Mouse (Mus musculus): ENCODE data around the gene Ttc39a. TPM values are rescaled to one million over a fixed set of nuclear protein-coding genes. Genes with fewer than 3 reads are reported as not detected.
A peak's percentile ranks its signal among the peaks of the same experiment; 100 is the strongest.

Ttc39a gene
- polyA plus RNA-seq, 1 experiment from 2014 or later: 14.3 TPM

DNA sequence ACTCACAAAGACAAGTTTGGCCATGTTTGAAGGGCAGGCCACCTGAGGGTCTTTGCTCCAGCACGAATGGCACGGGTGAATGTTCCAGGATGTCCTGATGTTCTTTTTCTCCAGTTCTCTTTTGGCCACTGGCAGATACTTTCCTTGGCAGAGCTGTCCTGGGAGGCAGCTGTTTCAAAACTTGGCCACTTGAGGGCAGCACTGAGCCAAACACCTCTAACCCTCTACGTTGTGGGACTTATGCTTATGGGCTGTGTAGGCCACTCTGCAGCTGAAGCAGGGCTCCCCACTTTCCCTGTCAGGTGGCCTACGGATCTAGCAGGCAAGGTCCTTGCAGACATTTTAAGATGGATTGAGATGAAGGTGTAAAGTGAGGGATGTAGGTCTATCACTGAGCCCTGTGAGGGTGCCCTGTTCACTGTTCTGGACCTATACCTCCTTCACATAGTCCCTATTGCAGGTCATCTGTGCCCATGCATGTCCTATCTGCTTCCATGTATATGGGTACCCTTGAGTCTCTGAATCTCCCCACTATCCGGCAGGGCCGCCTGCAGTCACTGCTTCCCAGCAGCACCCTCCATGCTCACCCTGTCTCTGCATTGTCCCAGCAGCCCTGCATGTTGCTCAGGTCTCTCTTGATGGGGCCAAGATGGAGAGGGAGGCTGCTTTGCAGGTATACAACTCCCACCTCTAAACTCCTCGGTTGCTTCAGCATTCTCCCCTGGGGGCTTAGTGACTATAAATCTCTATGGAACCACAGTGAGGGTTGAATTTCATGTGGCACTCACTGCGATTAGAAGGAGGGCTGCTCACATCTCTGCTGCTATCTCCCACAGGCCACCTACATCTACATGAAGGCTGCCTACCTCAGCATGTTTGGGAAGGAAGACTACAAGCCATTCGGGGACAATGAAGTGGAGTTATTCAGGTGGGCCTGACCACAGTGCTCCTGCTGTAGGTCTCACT is 31.8 kb downstream of the Ttc39a start:
- peaks cover 35% of the 10 kb centered on the region for H3K36me3 ChIP-seq (replicated peaks)
- peak; percentile 38 for ATAC-seq (ENCODE audit: insufficient read depth)
- 43% methylated on average over 9 of the region's 9 CpGs for WGBS (ENCODE audit: insufficient replicate concordance)
- peak overlapping the region; percentile 62 for H3K4me2 ChIP-seq
- no peaks in the 10 kb centered on the region for H3K9me3 ChIP-seq (replicated peaks)
- peaks cover 62% of the 10 kb centered on the region for H3K4me1 ChIP-seq (replicated peaks)
- H3K9ac ChIP-seq: peak overlapping the region; percentile 59; the same call in 1 of the 2 replicates
- 0 out of 2 replicates have a peak overlapping the region, but pooled peaks have one; percentile 31 for H3K4me3 ChIP-seq (replicated peaks)
- H3K27ac ChIP-seq (replicated peaks): peak overlapping the region; percentile 98
- no peaks in the 10 kb centered on the region for H3K27me3 ChIP-seq

DNA sequence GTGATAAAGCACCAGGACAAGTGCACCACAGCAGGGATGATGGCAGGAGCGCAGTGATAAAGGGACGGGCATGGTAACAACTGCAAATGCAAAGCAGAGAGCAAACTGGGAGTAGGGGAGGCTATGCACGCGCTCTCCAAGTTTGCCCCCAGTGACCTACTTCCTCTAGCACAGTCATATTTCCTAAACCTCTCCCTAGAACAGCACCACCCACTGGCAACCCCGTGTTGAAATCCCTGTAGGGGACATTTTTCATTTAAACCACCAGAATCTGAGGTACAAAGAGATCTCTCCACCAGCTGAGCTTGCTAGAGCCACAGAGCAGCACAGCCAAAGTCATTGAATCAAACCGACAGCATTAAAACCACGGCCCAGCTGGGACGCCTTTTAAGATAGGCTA is 32.7 kb downstream of the Ttc39a start:
- Histone ChIP-seq H3K27me3 (no peaks in the 10 kb centered on the region), H3K4me3 (replicated peaks) (peak overlapping the region; percentile 31), H3K4me1 (replicated peaks) (peaks cover 66% of the 10 kb centered on the region), H3K36me3 (replicated peaks) (peaks cover 44% of the 10 kb centered on the region), H3K4me2 (peak overlapping the region; percentile 62), H3K9me3 (replicated peaks) (no peaks in the 10 kb centered on the region), H3K27ac (replicated peaks) (peak overlapping the region; percentile 98), H3K9ac (peak overlapping the region; percentile 59)
- WGBS (ENCODE audit: insufficient replicate concordance): 44% methylated on average over 8 of the region's 8 CpGs
- no peak for ATAC-seq (ENCODE audit: insufficient read depth)

DNA sequence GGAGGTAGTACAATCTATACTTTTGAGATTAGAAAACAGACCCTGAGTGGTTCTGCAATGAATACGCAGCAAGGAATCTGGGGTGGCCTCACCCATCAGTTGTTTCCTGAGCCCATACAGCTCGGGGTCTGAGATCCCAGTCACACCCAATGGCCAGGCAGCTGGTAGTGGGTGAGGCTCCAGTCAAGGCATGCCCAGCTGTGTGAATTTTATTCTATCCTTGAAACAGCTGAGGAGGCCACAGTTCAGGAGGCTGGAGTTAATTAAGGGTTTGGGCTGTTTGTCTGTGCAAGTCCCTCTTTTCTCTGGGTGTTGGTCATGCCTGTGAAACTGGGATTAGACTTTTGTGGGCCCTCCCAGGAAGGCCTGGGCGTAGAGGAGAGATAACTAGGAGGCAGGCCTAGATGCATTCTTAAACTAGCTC is 33.4 kb downstream of the Ttc39a start:
- H3K36me3 ChIP-seq (replicated peaks): peaks cover 46% of the 10 kb centered on the region
- peak overlapping the region; percentile 31 for H3K4me3 ChIP-seq (replicated peaks)
- peak overlapping the region; percentile 62 for H3K4me2 ChIP-seq
- H3K9me3 ChIP-seq (replicated peaks): no peaks in the 10 kb centered on the region
- H3K27ac ChIP-seq (replicated peaks): peak overlapping the region; percentile 98
- H3K27me3 ChIP-seq: no peaks in the 10 kb centered on the region
- peak; percentile 88 for ATAC-seq (ENCODE audit: insufficient read depth)
- peaks cover 73% of the 10 kb centered on the region for H3K4me1 ChIP-seq (replicated peaks)
- 20% methylated on average over 3 of the region's 3 CpGs for WGBS (ENCODE audit: insufficient replicate concordance)
- H3K9ac ChIP-seq: peak overlapping the region; percentile 59

DNA sequence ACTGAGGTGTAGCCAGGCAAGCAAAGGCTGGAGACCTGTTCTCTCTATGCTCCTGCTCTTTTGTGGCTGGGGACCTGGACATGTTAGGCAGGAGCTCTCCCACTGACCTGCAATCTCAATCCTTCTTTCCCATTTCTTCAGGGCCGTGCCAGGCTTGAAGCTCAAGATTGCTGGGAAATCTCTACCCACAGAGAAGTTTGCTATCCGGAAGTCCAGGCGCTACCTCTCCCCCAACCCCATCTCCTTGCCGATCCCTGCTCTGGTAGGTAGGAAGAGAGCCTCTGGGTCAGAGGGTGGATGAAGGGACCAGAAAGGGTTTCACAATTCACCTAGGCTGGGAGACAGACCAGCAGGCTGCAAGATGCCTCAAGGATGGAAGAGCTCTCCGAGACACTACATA is 34.0 kb downstream of the Ttc39a start:
- peak overlapping the region; percentile 59 for H3K9ac ChIP-seq
- whole genome bisulfite sequencing (ENCODE audit: insufficient replicate concordance): 82% methylated on average over 5 of the region's 5 CpGs
- no peak for ATAC-seq (ENCODE audit: insufficient read depth)
- peaks cover 79% of the 10 kb centered on the region for H3K4me1 ChIP-seq (replicated peaks)
- H3K9me3 ChIP-seq (replicated peaks): no peaks in the 10 kb centered on the region
- H3K4me3 ChIP-seq (replicated peaks): peak overlapping the region; percentile 23
- H3K36me3 ChIP-seq (replicated peaks): peaks cover 46% of the 10 kb centered on the region
- H3K27me3 ChIP-seq: no peaks in the 10 kb centered on the region
- H3K4me2 ChIP-seq: peak overlapping the region; percentile 62
- H3K27ac ChIP-seq (replicated peaks): peak overlapping the region; percentile 98

DNA sequence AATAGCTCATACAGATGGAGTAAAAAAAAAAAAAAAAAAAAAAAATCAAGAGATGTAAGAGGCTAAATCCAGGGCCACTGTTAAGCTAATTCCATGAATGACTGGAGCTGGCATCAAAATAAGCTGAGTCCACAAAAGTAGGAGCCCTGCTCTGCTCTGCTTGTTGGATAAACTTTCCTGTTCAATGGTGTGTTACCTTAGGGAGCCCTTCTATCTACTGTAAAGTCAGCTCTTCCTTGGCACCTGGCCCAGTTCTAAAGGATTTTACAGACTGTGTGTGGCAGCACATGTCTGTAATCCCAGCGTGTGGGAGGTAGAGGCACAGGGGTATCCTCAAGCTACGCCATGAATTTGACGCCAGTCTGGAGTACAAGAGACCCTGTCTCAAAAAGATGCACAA is 34.6 kb downstream of the Ttc39a start:
- Histone ChIP-seq H3K27me3 (no peaks in the 10 kb centered on the region), H3K4me1 (replicated peaks) (peaks cover 85% of the 10 kb centered on the region), H3K9ac (no peak overlapping the region; the same call in 1 of the 2 replicates), H3K36me3 (replicated peaks) (peaks cover 46% of the 10 kb centered on the region), H3K9me3 (replicated peaks) (no peaks in the 10 kb centered on the region), H3K4me2 (peak overlapping the region; percentile 62), H3K27ac (replicated peaks) (peak overlapping the region; percentile 98), H3K4me3 (replicated peaks) (peak overlapping the region; percentile 23; the same call in 1 of the 2 replicates)
- no peak for ATAC-seq (ENCODE audit: insufficient read depth)
- 85% methylated on average over 3 of the region's 3 CpGs for WGBS (ENCODE audit: insufficient replicate concordance)

DNA sequence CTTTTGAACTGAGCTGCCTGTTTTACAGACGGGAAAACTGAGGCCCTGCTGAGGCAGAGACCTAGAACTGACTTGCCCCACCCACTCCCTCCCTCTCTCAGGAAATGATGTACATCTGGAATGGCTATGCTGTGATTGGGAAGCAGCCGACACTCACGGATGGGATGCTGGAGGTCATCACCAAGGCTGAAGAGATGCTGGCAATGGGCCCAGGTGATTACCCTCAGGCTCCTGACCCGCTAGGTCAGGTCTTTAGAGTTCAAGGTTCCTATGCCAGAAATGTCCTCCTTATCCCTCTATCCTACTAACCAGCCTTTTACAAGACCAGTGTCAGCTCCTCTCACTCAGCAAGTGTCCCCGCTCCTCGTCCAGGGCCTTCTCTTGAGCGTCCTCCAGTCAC is 35.7 kb downstream of the Ttc39a start:
- no peak for ATAC-seq (ENCODE audit: insufficient read depth)
- Histone ChIP-seq H3K36me3 (replicated peaks) (peaks cover 54% of the 10 kb centered on the region), H3K4me1 (replicated peaks) (peaks cover 96% of the 10 kb centered on the region), H3K4me2 (peak overlapping the region; percentile 62), H3K27me3 (no peaks in the 10 kb centered on the region), H3K4me3 (replicated peaks) (0 out of 2 replicates have a peak overlapping the region, but pooled peaks have one; percentile 9), H3K27ac (replicated peaks) (peak overlapping the region; percentile 98), H3K9ac (peak overlapping the region; percentile 4; the same call in 1 of the 2 replicates), H3K9me3 (replicated peaks) (no peaks in the 10 kb centered on the region)
- WGBS (ENCODE audit: insufficient replicate concordance): 80% methylated on average over 7 of the region's 7 CpGs

DNA sequence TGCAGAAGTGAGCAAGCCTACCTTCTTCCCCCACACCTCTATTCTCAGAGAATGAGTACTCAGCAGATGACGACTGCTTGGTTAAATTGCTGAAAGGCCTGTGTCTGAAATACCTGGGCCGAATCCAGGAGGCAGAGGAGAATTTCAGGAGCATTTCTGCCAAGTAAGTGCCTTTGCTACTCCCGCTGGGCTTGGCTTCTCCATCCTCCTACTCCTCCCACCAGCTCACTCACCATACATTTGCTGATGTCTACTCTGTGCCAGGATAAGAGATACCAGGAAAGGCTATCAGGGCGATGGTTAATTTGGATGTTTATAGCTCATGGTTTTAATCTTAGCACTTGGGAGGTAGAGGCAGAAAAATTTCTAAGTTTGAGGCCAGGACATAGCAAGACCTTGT is 36.2 kb downstream of the Ttc39a start:
- Histone ChIP-seq H3K4me1 (replicated peaks) (peaks cover 98% of the 10 kb centered on the region), H3K9ac (peak overlapping the region; percentile 4; the same call in 1 of the 2 replicates), H3K4me3 (replicated peaks) (0 out of 2 replicates have a peak overlapping the region, but pooled peaks have one; percentile 9), H3K36me3 (replicated peaks) (peaks cover 58% of the 10 kb centered on the region), H3K27ac (replicated peaks) (peak overlapping the region; percentile 98), H3K27me3 (no peaks in the 10 kb centered on the region), H3K9me3 (replicated peaks) (no peaks in the 10 kb centered on the region), H3K4me2 (peak overlapping the region; percentile 62)
- ATAC-seq (ENCODE audit: insufficient read depth): no peak
- WGBS (ENCODE audit: insufficient replicate concordance): 61% methylated on average over 4 of the region's 4 CpGs

DNA sequence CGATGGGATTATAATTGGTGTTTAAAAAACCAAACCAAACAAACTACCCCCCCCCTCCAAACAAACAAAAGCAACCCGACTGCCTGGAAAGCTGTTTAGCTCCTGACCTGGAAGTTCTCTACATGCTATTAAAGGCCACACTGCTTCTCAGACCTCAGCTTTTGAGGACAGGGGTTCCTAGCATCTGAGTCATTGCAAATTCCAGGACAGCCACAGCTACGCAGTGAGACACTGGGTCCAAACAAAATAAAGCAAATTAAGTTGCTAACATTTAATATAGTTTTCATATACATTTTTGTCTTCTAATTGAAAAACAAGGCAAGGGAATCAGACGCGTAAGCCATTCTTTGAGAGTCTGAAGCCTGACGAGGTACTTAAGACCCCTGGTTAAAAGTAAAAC is 38.0 kb downstream of the Ttc39a start:
- no peak for ATAC-seq (ENCODE audit: insufficient read depth)
- Histone ChIP-seq H3K9ac (peak overlapping the region; percentile 56), H3K27ac (replicated peaks) (peak overlapping the region; percentile 98), H3K9me3 (replicated peaks) (no peaks in the 10 kb centered on the region), H3K4me1 (replicated peaks) (peaks cover 80% of the 10 kb centered on the region), H3K4me3 (replicated peaks) (no peak overlapping the region), H3K36me3 (replicated peaks) (peaks cover 60% of the 10 kb centered on the region), H3K4me2 (peak overlapping the region; percentile 69), H3K27me3 (no peaks in the 10 kb centered on the region)
- WGBS (ENCODE audit: insufficient replicate concordance): 71% methylated on average over 6 of the region's 6 CpGs

DNA sequence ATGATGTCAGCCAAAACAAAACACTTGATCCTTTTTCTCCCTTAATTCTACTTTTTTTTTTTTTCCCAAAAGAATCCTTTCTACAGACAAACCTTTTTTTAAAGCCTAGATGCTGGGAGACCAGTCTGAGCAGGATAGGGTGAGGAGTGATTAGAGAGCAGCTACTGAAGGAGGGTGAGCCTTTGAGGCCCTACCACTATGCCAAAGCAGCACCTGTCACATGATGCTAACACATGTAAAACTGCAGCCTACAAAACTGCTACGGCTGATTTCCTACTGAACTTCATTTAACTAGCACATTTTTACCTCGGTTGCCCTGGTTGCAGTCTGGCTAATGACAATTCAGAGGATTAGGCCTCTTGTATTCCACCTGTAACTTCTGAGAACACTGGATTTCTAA is 38.5 kb downstream of the Ttc39a start:
- Histone ChIP-seq H3K27ac (replicated peaks) (peak overlapping the region; percentile 98), H3K4me1 (replicated peaks) (peaks cover 75% of the 10 kb centered on the region), H3K9ac (peak overlapping the region; percentile 56), H3K4me2 (peak overlapping the region; percentile 69), H3K36me3 (replicated peaks) (peaks cover 64% of the 10 kb centered on the region), H3K9me3 (replicated peaks) (no peaks in the 10 kb centered on the region), H3K4me3 (replicated peaks) (peak overlapping the region; percentile 17; the same call in 1 of the 2 replicates), H3K27me3 (no peaks in the 10 kb centered on the region)
- WGBS (ENCODE audit: insufficient replicate concordance): 23% methylated on average over 2 of the region's 2 CpGs
- peak; percentile 79 for ATAC-seq (ENCODE audit: insufficient read depth)

DNA sequence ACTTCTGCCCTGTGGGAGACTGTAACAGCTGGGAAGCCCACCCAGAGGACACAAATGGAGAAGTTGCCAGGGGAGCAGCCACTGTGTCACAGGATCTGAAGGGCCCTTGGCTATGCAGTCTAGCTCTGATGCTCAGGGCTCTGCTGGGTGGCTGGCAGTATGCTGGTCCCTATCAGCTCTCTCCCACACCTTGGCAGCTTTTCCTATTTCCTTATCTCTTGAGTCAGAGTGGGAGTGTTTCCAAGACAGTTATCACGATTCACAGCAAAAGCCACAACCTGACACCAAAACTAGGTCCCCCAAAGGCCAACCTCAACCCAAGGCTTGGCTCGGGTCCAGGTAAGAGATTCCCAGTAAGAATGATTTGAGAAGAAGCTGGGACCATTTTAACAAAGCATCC is 39.0 kb downstream of the Ttc39a start:
- Histone ChIP-seq H3K27me3 (no peaks in the 10 kb centered on the region), H3K4me2 (peak overlapping the region; percentile 69), H3K27ac (replicated peaks) (peak overlapping the region; percentile 98), H3K4me1 (replicated peaks) (peaks cover 70% of the 10 kb centered on the region), H3K36me3 (replicated peaks) (peaks cover 66% of the 10 kb centered on the region), H3K9me3 (replicated peaks) (no peaks in the 10 kb centered on the region), H3K9ac (peak overlapping the region; percentile 56), H3K4me3 (replicated peaks) (peak overlapping the region; percentile 17; the same call in 1 of the 2 replicates)
- peak; percentile 99 for ATAC-seq (ENCODE audit: insufficient read depth)
- 19% methylated on average over 2 of the region's 2 CpGs for WGBS (ENCODE audit: insufficient replicate concordance)

DNA sequence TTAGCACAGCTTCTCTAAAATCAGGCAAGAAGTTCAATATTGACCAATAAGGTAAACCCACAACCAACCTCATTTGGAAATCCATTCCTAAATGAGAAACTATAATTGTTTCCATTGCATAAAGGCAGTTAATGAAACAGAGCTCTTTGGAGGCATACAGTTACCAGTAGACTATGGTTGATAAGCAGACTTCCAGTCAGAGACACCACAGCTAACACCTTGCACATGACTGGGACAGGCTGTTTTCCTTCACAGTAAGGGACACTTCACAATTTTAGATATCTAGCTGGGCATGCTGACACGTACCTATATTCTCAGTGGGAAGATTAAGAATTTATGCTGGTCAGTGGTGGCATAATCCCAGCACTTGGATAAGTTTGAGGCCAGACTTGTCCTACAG is 39.5 kb downstream of the Ttc39a start:
- Histone ChIP-seq H3K9ac (peak overlapping the region; percentile 56; the same call in 1 of the 2 replicates), H3K36me3 (replicated peaks) (peaks cover 71% of the 10 kb centered on the region), H3K9me3 (replicated peaks) (no peaks in the 10 kb centered on the region), H3K27me3 (no peaks in the 10 kb centered on the region), H3K4me1 (replicated peaks) (peaks cover 65% of the 10 kb centered on the region), H3K4me3 (replicated peaks) (no peak overlapping the region), H3K27ac (replicated peaks) (peak overlapping the region; percentile 98), H3K4me2 (peak overlapping the region; percentile 69)
- WGBS (ENCODE audit: insufficient replicate concordance): 34% methylated on average over 1 of the region's 1 CpGs
- peak; percentile 47 for ATAC-seq (ENCODE audit: insufficient read depth)
